Mouse (Mus musculus) E14TG2a.4 (cell line): Measurements from ENCODE around the gene Mettl2.

Experiments used
- CTCF ChIP-seq: conservative IDR thresholded peaks from 2 replicates; pipeline ENCODE4 v1.5.1; 2014; ENCODE audit warnings: low read length
- NANOG ChIP-seq: IDR thresholded peaks from 2 replicates; pipeline ENCODE4 v1.6.1; 2014; ENCODE audit warnings: borderline replicate concordance, low read length, mixed read lengths

- TF ChIP-seq CTCF: no peak
- TF ChIP-seq NANOG: no peak
Measured at GRCm38 (mm10) chr11:105135692-105136091, 9.5 kb downstream of the Mettl2 start.
